Mouse (Mus musculus): ENCODE data around the gene Tmem117. TPM values are rescaled to one million over a fixed set of nuclear protein-coding genes. Genes with fewer than 3 reads are reported as not detected.

Tmem117 gene
- not detected in 2 replicates for polyA plus RNA-seq (2012; ENCODE audit: low replicate concordance)

DNA sequence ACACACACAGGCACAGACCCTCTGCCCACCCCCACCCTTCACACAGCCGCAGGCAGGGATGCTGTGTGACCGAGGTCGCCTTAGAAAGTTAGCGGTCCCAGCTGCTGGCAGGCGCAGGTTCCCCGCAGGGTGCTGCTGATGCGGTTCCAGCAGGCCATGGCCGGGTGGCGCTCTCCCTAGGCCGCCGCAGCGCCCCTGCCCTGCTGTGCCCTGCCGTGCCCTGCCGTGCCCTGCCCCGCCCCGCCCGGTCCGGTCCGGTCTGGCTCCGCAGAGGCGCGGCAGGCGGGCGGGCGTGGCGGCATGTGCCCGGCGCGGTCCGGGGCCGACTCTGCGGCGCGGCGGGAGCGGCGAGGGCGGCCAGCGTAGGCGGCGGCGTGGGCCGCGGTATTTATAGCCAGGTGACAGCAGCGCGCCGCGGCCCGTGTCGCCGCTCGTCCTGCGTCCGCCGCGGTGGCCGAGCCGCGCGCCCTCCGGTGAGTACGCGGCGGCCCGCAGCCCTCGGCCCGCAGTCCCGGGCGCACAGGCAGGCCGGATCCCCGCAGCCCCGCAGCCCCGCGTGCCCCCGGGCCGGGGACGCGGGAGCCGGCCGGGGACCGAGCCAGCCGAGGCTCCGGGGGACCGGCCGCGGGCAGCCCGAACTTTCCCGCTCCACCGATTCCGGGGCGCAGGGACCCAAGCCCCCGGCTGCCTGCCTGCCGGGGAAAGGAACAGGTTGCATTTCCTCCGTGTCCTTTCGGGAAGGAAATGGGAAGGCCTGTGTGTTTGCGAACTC lies at the start of gene Tmem117:
Gene Tmem117 (plus strand): TSS at position 403 of the 772 bp plus-strand sequence.

DNA sequence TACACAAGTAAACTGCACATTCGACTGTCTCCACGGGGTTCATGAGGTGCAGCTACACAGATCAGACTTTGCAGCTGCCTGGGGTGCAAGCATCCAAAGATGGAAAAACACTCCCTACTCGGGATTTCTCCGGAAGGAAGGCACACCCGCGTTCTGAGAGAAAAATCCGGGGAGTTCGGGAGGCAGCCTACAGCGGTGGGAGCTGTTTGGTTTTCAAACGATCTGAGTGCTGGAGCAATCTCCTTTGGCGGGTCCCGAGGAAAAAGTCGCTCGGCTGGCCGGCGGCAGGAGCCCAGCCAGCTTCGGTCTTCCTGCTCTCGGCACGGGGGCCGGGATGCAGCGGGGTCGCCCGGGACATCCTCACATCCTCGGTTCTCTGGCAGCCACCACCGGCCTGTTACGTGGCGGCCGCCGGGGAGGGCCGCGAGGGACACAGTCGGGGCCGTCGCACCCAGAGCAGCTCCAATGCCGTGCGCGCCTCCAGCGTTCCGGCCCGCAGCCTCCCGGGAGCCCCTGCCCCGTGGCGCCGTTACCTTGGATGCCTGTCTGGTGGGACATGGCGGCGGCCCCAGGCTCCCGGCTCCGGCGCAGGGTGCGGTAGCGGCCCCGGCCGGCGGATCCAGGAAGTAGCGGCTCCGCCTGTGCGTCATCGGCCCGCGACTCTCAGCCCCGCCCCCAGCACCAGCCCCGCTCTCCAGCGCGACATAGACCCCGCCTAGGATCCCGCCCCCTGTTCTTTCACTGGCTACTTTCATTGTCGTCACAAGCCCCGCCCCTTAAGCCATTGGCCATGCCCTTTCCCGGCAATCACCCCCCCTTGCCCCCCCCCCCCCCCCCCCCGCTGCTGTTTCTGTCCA lies 39.6 kb upstream of the Tmem117 start, which contains the start of gene Twf1:
Gene Twf1 (minus strand): TSS at position 671 of the 857 bp plus-strand sequence.

Other genes starting within 250 kb of the Tmem117 start
- 0.33 and 1.5 TPM in 2 replicates for gene Adamts20, start 163.8 kb upstream of the Tmem117 start, polyA plus RNA-seq (2012; ENCODE audit: low replicate concordance)
- 3.2 and 6.1 TPM in 2 replicates for gene Pus7l, start 85.7 kb upstream of the Tmem117 start, polyA plus RNA-seq (2012; ENCODE audit: low replicate concordance)
- 1.8 and 4.7 TPM in 2 replicates for gene Irak4, start 85.6 kb upstream of the Tmem117 start, polyA plus RNA-seq (2012; ENCODE audit: low replicate concordance)
- 2.0 and 3.4 TPM in 2 replicates for gene Twf1, start 39.3 kb upstream of the Tmem117 start, polyA plus RNA-seq (2012; ENCODE audit: low replicate concordance)